Mouse (Mus musculus) midbrain, postnatal 0 days (tissue): ENCODE measurements around the gene Fbxw21. TPM values are rescaled to one million over a fixed set of nuclear protein-coding genes. Genes with fewer than 3 reads are reported as not detected.

Source experiments
- ATAC-seq: fragments of 200-750 bp; cut with Nextera tagmentation; 2 replicates; pipeline ENCODE4 v1.8.0; 2017; ENCODE audit warnings: moderate number of reproducible peaks, mild to moderate bottlenecking, moderate TSS enrichment, moderate library complexity; ENCODE audit not compliant: low FRiP score
- DNase-seq: peaks from one replicate; pipeline ENCODE4 v3.0.0-alpha.2; 2015; ENCODE audit warnings: low spot score
- H3K27ac ChIP-seq: fragments of 300-500 bp; sonication (generic); 2 replicates; pipeline ENCODE4 v1.5.1; 2014; ENCODE audit warnings: low read depth, mild to moderate bottlenecking, low read length, mixed read lengths
- H3K27me3 ChIP-seq: fragments of 300-500 bp; sonication (generic); 2 replicates; pipeline ENCODE4 v1.6.1; 2014; ENCODE audit warnings: low read length, control low read depth, mixed read lengths; ENCODE audit not compliant: insufficient read depth
- H3K36me3 ChIP-seq: fragments of 300-500 bp; sonication (generic); 2 replicates; pipeline ENCODE4 v1.6.1; 2014; ENCODE audit warnings: low read length, control low read depth, mixed read lengths; ENCODE audit not compliant: insufficient read depth
- H3K4me1 ChIP-seq: fragments of 300-500 bp; sonication (generic); 2 replicates; pipeline ENCODE4 v1.6.1; 2014; ENCODE audit warnings: mild to moderate bottlenecking, control low read depth, antibody characterized with exemption, low read length, mixed read lengths; ENCODE audit not compliant: insufficient read depth
- H3K4me2 ChIP-seq: fragments of 300-500 bp; sonication (generic); 2 replicates; pipeline ENCODE4 v1.6.1; 2014; ENCODE audit warnings: low read depth, mild to moderate bottlenecking, low read length, mixed read lengths; ENCODE audit not compliant: poor library complexity, severe bottlenecking
- H3K4me3 ChIP-seq: fragments of 300-500 bp; sonication (generic); 2 replicates; pipeline ENCODE4 v1.5.1; 2014; ENCODE audit warnings: low read depth, mild to moderate bottlenecking, low read length, moderate library complexity
- H3K9ac ChIP-seq: fragments of 300-500 bp; sonication (generic); replicated peaks from 2 replicates; pipeline ENCODE4 v1.6.1; 2014; ENCODE audit warnings: mild to moderate bottlenecking, low read length, moderate library complexity, mixed read lengths; ENCODE audit not compliant: poor library complexity, severe bottlenecking
- H3K9me3 ChIP-seq: fragments of 300-500 bp; sonication (generic); 2 replicates; pipeline ENCODE4 v1.6.1; 2016; ENCODE audit warnings: low read length, control low read depth
- CTCF ChIP-seq: IDR thresholded peaks from 2 replicates; pipeline ENCODE4 v1.5.1; 2016; ENCODE audit warnings: antibody characterized with exemption, mild to moderate bottlenecking
- WGBS: fragments of 180-500 bp; shearing (Covaris S2); extraction: QIAGEN DNeasy Blood & Tissue Kit; methylation state at CpG from one replicate; pipeline ENCODE4 v1.1.7; 2014; 5-methylcytosine and 5-hydroxymethylcytosine counted together
- polyA plus RNA-seq: library from polyadenylated mRNA; unstranded; fragments of >200 nt; fragmentation: Nextera tagmentation; extraction: Ambion mirVana; gene quantifications from 2 replicates; pipeline ENCODE4 v1.2.1, GENCODE M21; 2015
- total RNA-seq: library from RNA; depleted of rRNA; stranded (reverse); fragments of >200 nt; gene quantifications from 2 replicates; pipeline ENCODE4 v1.2.3, GENCODE M21; 2014

Gene Fbxw21
- total and polyA plus RNA-seq, 2 experiments from 2014 or later, result not detected

DNA sequence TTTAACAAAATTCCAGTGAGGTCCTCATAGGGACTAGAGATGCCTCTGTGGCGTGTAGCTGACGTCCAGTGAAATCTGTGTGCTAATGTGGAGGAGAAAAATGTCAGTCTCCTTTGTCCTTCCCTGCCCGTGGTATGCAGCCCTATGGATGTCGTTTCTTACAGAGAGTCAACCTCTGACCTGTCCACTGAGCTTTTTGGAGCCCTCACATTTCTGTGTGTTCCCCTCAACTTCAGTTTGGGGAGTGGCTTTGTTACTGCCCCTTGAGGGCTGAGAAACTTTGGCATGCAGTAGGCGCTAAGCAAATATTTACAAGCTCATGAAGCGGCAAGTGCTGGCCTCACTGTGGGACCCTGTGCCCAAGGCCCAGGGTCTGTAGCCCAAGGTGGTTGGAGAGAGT lies 64.5 kb downstream of the Fbxw21 start:
- TF ChIP-seq CTCF, result no peak
- WGBS, result 17% methylated on average over 6 of the region's 6 CpGs
- ATAC-seq, result no peak

DNA sequence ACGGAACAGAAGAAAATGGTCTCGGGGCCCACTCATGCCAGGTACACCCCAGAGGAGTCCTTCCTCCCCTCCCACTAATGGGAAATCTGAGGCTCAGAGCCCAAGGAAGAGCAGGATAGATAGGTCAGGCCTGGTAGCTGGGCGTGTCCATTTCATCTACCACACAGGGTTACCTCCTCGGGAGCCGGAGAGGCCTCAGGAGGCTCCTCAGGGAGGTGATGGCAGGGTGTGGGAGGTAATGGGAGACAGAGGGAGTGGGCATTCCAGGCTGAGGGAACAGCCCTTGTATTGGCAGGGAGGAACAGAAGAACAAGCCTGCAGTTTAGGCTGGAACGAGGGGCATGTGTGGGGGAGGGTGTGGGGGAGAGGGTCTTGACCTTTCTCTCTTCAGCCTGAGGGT lies 65.0 kb downstream of the Fbxw21 start:
- H3K9me3 ChIP-seq, result no peaks in the 10 kb centered on the region
- peak overlapping the region; percentile 88 for H3K9ac ChIP-seq
- H3K27ac ChIP-seq, result peak overlapping the region; percentile 97
- H3K36me3 ChIP-seq, result peaks cover 14% of the 10 kb centered on the region
- no peak for ATAC-seq
- no peak for TF ChIP-seq CTCF
- H3K4me2 ChIP-seq, result peak overlapping the region; percentile 87
- peaks cover 26% of the 10 kb centered on the region for H3K4me1 ChIP-seq
- peak overlapping the region; percentile 74 for H3K4me3 ChIP-seq
- 4% methylated on average over 6 of the region's 6 CpGs for WGBS
- DNase-seq, result no peak
- no peaks in the 10 kb centered on the region for H3K27me3 ChIP-seq

More for the DNA sequence above, 64.5 kb downstream of the Fbxw21 start:
- DNase-seq, result no peak
- Histone ChIP-seq H3K4me2 (peak overlapping the region; percentile 87), H3K9me3 (no peaks in the 10 kb centered on the region), H3K4me3 (peak overlapping the region; percentile 74), H3K27me3 (no peaks in the 10 kb centered on the region), H3K9ac (peak overlapping the region; percentile 88), H3K27ac (peak overlapping the region; percentile 97), H3K36me3 (peaks cover 11% of the 10 kb centered on the region), H3K4me1 (peaks cover 26% of the 10 kb centered on the region)

DNA sequence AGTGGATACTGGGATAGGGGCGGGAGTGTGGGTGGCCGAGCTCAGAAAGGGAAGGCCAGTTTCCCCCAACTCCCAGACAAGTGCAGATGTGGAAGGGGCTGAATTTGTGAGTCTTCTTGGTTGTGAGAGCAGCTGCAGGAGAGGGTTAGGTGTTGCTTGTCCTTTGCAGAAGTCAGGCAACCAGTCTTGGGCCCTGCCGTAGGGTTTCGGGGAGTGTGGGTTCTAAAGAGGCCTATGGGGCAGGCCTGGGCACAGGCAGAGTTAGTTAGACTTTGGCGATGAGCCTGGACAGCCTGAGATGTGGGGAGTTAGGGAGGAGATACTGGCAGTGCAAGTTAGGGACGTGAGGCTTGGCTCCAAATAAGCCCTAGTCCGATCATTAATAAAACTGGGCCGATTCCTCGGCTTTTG lies 65.6 kb downstream of the Fbxw21 start:
- TF ChIP-seq CTCF, result no peak
- H3K4me2 ChIP-seq, result peak overlapping the region; percentile 87
- peak overlapping the region; percentile 97 for H3K27ac ChIP-seq
- H3K4me3 ChIP-seq, result peak overlapping the region; percentile 74
- peaks cover 26% of the 10 kb centered on the region for H3K4me1 ChIP-seq
- H3K36me3 ChIP-seq, result peaks cover 20% of the 10 kb centered on the region
- ATAC-seq (no peak), DNase-seq (peak; percentile 41)
- H3K9me3 ChIP-seq, result no peaks in the 10 kb centered on the region
- WGBS, result 4% methylated on average over 9 of the region's 9 CpGs
- peak overlapping the region; percentile 88 for H3K9ac ChIP-seq
- no peaks in the 10 kb centered on the region for H3K27me3 ChIP-seq

DNA sequence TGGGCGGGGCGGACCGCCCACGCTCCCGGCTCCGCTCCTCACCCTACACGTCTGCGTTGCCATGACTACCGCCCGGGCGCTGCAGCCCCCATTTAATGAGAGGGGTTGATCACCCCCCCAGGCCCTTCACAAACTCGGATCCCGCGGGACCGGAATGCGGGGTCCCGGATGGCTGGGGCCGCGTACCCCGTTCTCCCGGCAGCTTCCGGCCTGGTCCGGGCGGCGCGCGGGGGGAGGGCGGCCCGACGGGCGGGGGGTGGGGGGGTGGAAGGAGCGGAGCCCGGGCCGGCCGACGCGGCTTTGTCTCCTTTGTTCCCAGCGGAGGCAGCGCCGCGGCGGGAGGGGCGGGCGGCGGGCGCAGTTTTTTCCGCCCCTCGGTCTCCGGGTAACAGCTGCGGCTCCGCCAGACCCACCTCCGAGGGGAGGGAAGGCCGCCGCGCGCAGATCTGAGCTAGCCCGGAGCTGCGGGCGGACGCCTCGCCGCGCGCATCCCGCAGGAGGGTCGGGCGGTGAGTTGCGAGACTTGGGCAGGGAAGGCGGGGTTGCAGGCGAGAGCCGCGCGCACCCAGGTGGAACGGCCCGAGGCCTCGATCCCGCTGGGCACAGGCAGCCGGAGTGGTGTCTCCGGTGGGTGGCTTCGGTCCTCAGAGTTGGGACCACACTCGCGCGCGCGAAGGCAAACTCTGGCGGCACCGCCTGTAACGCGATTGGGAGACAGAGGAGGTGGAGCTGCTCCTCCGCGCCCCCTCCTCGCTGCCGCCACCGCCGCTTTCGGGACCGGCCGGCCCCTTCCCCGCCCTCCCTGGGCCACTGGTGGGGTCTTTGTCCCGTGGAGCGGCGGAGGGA lies 66.5 kb downstream of the Fbxw21 start, which contains the start of gene Plxnb1:
Gene Plxnb1 (plus strand): TSS at position 253 of the 846 bp plus-strand sequence.
- Histone ChIP-seq H3K27me3 (no peaks in the 10 kb centered on the region), H3K27ac (peak within 1 kb of the TSS; percentile 97), H3K4me1 (peaks cover 26% of the 10 kb centered on the region), H3K9me3 (no peaks in the 10 kb centered on the region), H3K36me3 (peaks cover 22% of the 10 kb centered on the region), H3K4me3 (peak within 1 kb of the TSS; percentile 74), H3K4me2 (peak within 1 kb of the TSS; percentile 87), H3K9ac (peak within 1 kb of the TSS; percentile 88)
- no peak for TF ChIP-seq CTCF
- peak; percentile 84 for DNase-seq
- peak; percentile 59 for ATAC-seq
- WGBS, result under 1% methylated on average over 73 of the region's 102 CpGs

DNA sequence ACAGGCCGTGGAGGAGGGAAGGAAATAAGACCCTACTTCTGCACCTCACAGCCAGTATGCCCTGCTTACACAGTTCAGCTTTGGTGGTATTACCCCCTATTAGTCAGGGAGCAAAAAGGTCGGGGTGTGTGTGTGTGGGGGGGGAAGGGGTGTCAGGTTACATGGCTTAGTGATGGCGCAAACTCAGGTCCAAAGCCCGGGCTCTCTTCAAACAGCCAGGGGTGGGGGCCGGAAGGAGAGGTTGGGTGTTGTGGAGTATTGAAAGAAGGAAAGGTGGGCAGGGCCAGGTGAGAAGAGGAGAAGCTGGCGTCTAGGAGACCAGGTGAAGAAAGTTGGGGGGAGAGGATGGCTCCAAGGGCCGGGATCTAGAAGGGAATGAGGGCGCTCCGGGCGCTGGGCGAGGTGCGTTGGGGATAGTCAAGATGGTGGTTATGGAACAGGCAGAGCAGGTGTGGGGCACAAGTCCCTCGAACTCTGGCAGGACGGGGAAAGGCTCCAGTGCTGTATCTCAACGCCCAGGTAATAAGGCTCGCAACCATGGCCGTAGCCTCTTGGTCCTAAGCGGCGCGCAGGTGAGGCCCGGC lies 67.2 kb downstream of the Fbxw21 start:
- Histone ChIP-seq H3K4me1 (peaks cover 26% of the 10 kb centered on the region), H3K36me3 (0 out of 2 replicates have a peak, but pooled peaks cover 19% of the 10 kb centered on the region), H3K27me3 (no peaks in the 10 kb centered on the region), H3K4me2 (peak overlapping the region; percentile 87), H3K9ac (peak overlapping the region; percentile 88), H3K27ac (peak overlapping the region; percentile 97), H3K4me3 (peak overlapping the region; percentile 74), H3K9me3 (no peaks in the 10 kb centered on the region)
- no peak for DNase-seq
- no peak for TF ChIP-seq CTCF
- WGBS, result under 1% methylated on average over 21 of the region's 21 CpGs
- ATAC-seq, result 0 out of 2 replicates have a peak, but pooled peaks have one; percentile 0
